Mouse (Mus musculus) limb, embryonic 10.5 days (tissue): ENCODE measurements around the gene Rrbp1. TPM values are rescaled to one million over a fixed set of nuclear protein-coding genes. Genes with fewer than 3 reads are reported as not detected.

Experiments
- DNase-seq: peaks from one replicate; pipeline ENCODE4 v3.0.0-alpha.2; 2017; ENCODE audit warnings: low spot score
- H3K27ac ChIP-seq: fragments of 300-500 bp; sonication (generic); 2 replicates; pipeline ENCODE4 v1.5.1; 2016; ENCODE audit warnings: mild to moderate bottlenecking
- H3K27me3 ChIP-seq: fragments of 300-500 bp; sonication (generic); 2 replicates; pipeline ENCODE4 v1.6.1; 2016; ENCODE audit warnings: low read depth, mild to moderate bottlenecking; ENCODE audit not compliant: poor library complexity, severe bottlenecking
- H3K36me3 ChIP-seq: fragments of 300-500 bp; sonication (generic); 2 replicates; pipeline ENCODE4 v1.6.1; 2016; ENCODE audit warnings: mild to moderate bottlenecking, moderate library complexity
- H3K4me1 ChIP-seq: fragments of 300-500 bp; sonication (generic); 2 replicates; pipeline ENCODE4 v1.6.1; 2016
- H3K4me3 ChIP-seq: fragments of 300-500 bp; sonication (generic); 2 replicates; pipeline ENCODE4 v1.5.1; 2016; ENCODE audit warnings: mild to moderate bottlenecking, moderate library complexity
- H3K9me3 ChIP-seq: fragments of 300-500 bp; sonication (generic); replicated peaks from 2 replicates; pipeline ENCODE4 v1.6.1; 2016; ENCODE audit warnings: mild to moderate bottlenecking
- WGBS: fragments of 180-500 bp; shearing (Covaris S2); methylation state at CpG from one replicate; pipeline ENCODE4 v1.1.7; 2016; 5-methylcytosine and 5-hydroxymethylcytosine counted together
- polyA plus RNA-seq: library from polyadenylated mRNA; unstranded; fragments of >200 nt; fragmentation: Nextera tagmentation; extraction: Ambion mirVana; gene quantifications from 2 replicates; pipeline ENCODE4 v1.2.1, GENCODE M21; 2016

Rrbp1 gene
- polyA plus RNA-seq, 1 experiment from 2014 or later = 63.9 TPM

GRCm38 (mm10) chr2:143916229-143916628 lies 94.8 kb downstream of the Rrbp1 start:
- no peaks in the 10 kb centered on the region for H3K27me3 ChIP-seq
- 15% methylated on average over 5 of the region's 5 CpGs for WGBS
- peak overlapping the region; percentile 98 for H3K27ac ChIP-seq
- no peak for DNase-seq
- H3K36me3 ChIP-seq = no peaks in the 10 kb centered on the region
- H3K4me1 ChIP-seq = peaks cover 30% of the 10 kb centered on the region
- H3K9me3 ChIP-seq = no peaks in the 10 kb centered on the region
- H3K4me3 ChIP-seq = peak overlapping the region; percentile 73

GRCm38 (mm10) chr2:143915600-143916135 lies 95.4 kb downstream of the Rrbp1 start:
- no peaks in the 10 kb centered on the region for H3K36me3 ChIP-seq
- no peaks in the 10 kb centered on the region for H3K27me3 ChIP-seq
- peak overlapping the region; percentile 73 for H3K4me3 ChIP-seq
- H3K4me1 ChIP-seq = peaks cover 31% of the 10 kb centered on the region
- DNase-seq = no peak
- H3K27ac ChIP-seq = peak overlapping the region; percentile 98
- under 1% methylated on average over 32 of the region's 32 CpGs for WGBS
- no peaks in the 10 kb centered on the region for H3K9me3 ChIP-seq

- no peaks in the 10 kb centered on the region for H3K9me3 ChIP-seq
- DNase-seq = peak; percentile 98
- peak within 1 kb of the TSS; percentile 98 for H3K27ac ChIP-seq
- under 1% methylated on average over 71 of the region's 71 CpGs for WGBS
- no peaks in the 10 kb centered on the region for H3K36me3 ChIP-seq
- H3K27me3 ChIP-seq = no peaks in the 10 kb centered on the region
- H3K4me1 ChIP-seq = peaks cover 31% of the 10 kb centered on the region
- peak within 1 kb of the TSS; percentile 73 for H3K4me3 ChIP-seq
Observed at GRCm38 (mm10) chr2:143914760-143915599, 96.1 kb downstream of the Rrbp1 start, which contains the start of gene Dstn. Gene Dstn (plus strand): TSS chr2:143915320.

- Histone ChIP-seq H3K27me3 (no peaks in the 10 kb centered on the region), H3K36me3 (no peaks in the 10 kb centered on the region), H3K9me3 (no peaks in the 10 kb centered on the region), H3K4me1 (peaks cover 31% of the 10 kb centered on the region), H3K27ac (peak overlapping the region; percentile 98), H3K4me3 (peak overlapping the region; percentile 73)
- 7% methylated on average over 10 of the region's 10 CpGs for WGBS
- no peak for DNase-seq
Observed at GRCm38 (mm10) chr2:143914221-143914620, 96.8 kb downstream of the Rrbp1 start.

- no peaks in the 10 kb centered on the region for H3K36me3 ChIP-seq
- no peak overlapping the region for H3K27ac ChIP-seq
- H3K4me3 ChIP-seq = no peak overlapping the region
- DNase-seq = no peak
- no peaks in the 10 kb centered on the region for H3K9me3 ChIP-seq
- 90% methylated on average over 2 of the region's 2 CpGs for WGBS
- H3K27me3 ChIP-seq = no peaks in the 10 kb centered on the region
- peaks cover 14% of the 10 kb centered on the region for H3K4me1 ChIP-seq
Observed at GRCm38 (mm10) chr2:143912199-143912598, 98.9 kb downstream of the Rrbp1 start.

- no peak for DNase-seq
- WGBS = 76% methylated on average over 2 of the region's 2 CpGs
- no peak overlapping the region for H3K27ac ChIP-seq
Observed at GRCm38 (mm10) chr2:143909230-143909629, 101.8 kb downstream of the Rrbp1 start.

GRCm38 (mm10) chr2:143904896-143905295 lies 106.2 kb downstream of the Rrbp1 start:
- no peaks in the 10 kb centered on the region for H3K9me3 ChIP-seq
- no peaks in the 10 kb centered on the region for H3K36me3 ChIP-seq
- H3K4me1 ChIP-seq = no peaks in the 10 kb centered on the region
- DNase-seq = no peak
- 84% methylated on average over 5 of the region's 5 CpGs for WGBS
- H3K4me3 ChIP-seq = no peak overlapping the region
- no peak overlapping the region for H3K27ac ChIP-seq
- no peaks in the 10 kb centered on the region for H3K27me3 ChIP-seq

More at GRCm38 (mm10) chr2:143909230-143909629, 101.8 kb downstream of the Rrbp1 start:
- H3K4me1 ChIP-seq = peaks cover 4% of the 10 kb centered on the region
- no peaks in the 10 kb centered on the region for H3K36me3 ChIP-seq
- no peaks in the 10 kb centered on the region for H3K27me3 ChIP-seq
- no peaks in the 10 kb centered on the region for H3K9me3 ChIP-seq
- no peak overlapping the region for H3K4me3 ChIP-seq

GRCm38 (mm10) chr2:143903376-143904045 lies 107.6 kb downstream of the Rrbp1 start:
- Histone ChIP-seq H3K4me3 (no peak overlapping the region), H3K9me3 (no peaks in the 10 kb centered on the region), H3K27me3 (no peaks in the 10 kb centered on the region), H3K36me3 (no peaks in the 10 kb centered on the region), H3K4me1 (no peaks in the 10 kb centered on the region), H3K27ac (no peak overlapping the region)
- no peak for DNase-seq
- WGBS = 81% methylated on average over 9 of the region's 9 CpGs

GRCm38 (mm10) chr2:143900821-143901351 lies 110.2 kb downstream of the Rrbp1 start:
- H3K27me3 ChIP-seq = no peaks in the 10 kb centered on the region
- H3K4me3 ChIP-seq = no peak overlapping the region
- no peaks in the 10 kb centered on the region for H3K36me3 ChIP-seq
- no peaks in the 10 kb centered on the region for H3K9me3 ChIP-seq
- no peak for DNase-seq
- 80% methylated on average over 5 of the region's 5 CpGs for WGBS
- no peaks in the 10 kb centered on the region for H3K4me1 ChIP-seq
- no peak overlapping the region for H3K27ac ChIP-seq

GRCm38 (mm10) chr2:143899470-143900220 lies 111.4 kb downstream of the Rrbp1 start:
- no peaks in the 10 kb centered on the region for H3K4me1 ChIP-seq
- DNase-seq = no peak
- no peak overlapping the region for H3K4me3 ChIP-seq
- H3K27me3 ChIP-seq = no peaks in the 10 kb centered on the region
- no peak overlapping the region for H3K27ac ChIP-seq
- WGBS = 90% methylated on average over 9 of the region's 9 CpGs
- no peaks in the 10 kb centered on the region for H3K36me3 ChIP-seq
- no peaks in the 10 kb centered on the region for H3K9me3 ChIP-seq
